Mouse (Mus musculus) C3H10T1/2 (cell line): ENCODE results near the gene Fam43a. TPM values are rescaled to one million over a fixed set of nuclear protein-coding genes. Genes with fewer than 3 reads are reported as not detected.

Experiments used
- polyA plus RNA-seq, 2 experiments: library from polyadenylated mRNA; unstranded; fragments of >200 nt; fragmentation: generic; extraction: Trizol; gene quantifications; one replicate each; pipeline ENCODE4 v1.2.1; 2012; ENCODE audit warnings: missing spikeins in 2 of 2

The Fam43a gene
- polyA plus RNA-seq, result 10 to 100 TPM in 1 of 2 experiments, 1 to 10 TPM in 1; 5.3 to 69.5 TPM

GRCm38 (mm10) chr16:30599491-30600268 is at the start of gene Fam43a:
Gene Fam43a, plus strand, starts transcription at chr16:30599723.

GRCm38 (mm10) chr16:30550748-30551192 is 48.8 kb upstream of the Fam43a start, which contains the start of gene Tmem44:
Gene Tmem44, minus strand, starts transcription at chr16:30550842.

DNA sequence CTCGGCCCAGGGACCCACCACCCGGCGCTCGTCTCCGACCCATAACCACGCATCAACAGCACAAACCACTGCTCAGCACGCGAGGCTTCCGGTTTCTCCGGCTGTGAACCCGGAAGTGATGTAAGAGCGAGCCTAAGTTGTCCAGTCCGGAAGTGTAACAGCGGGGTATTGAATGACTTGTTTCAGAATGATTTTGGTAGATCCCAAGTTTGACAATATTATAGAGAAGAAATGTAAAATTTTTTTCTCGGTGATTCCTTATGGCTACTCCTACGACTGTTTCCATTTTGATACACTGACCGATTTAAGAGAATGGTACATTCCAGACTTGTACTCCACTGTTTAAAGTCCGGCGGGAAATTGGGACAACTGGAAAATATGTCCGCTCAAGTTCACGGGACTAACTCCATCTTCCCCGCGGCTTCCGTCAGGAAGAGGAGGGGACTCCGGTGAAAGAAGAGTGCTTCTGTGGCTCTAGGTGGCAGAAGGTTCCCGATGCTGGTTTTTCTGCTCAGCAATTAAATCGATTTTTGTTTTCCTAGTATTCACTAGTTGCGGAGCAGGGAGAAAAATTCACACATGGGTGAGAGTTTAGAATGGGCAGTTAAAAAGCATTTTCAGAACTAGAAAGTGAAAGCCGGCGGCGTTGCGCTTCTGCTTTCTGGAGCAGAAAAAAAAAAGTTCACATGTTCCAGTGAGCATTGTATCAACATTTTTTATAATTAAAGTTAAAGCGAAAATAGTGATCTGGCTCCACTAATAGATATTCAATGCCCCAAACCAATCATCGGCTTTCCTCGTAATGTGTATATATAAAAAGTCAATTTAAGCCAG is 11.8 kb upstream of the Fam43a start, which contains the start of gene Lsg1:
Lsg1 (minus strand) TSS at position 99 of the 834 bp plus-strand sequence.

Other genes starting within 250 kb of the Fam43a start
- 10 to 100 TPM in 1 of 2 experiments, 1 to 10 TPM in 1; 1.4 to 20.7 TPM for gene Atp13a3, start 193.7 kb upstream of the Fam43a start, polyA plus RNA-seq
- 10 to 100 TPM in 1 of 2 experiments, under 1 TPM in 1; 0.26 to 29.0 TPM for gene Tmem44, start 48.9 kb upstream of the Fam43a start, polyA plus RNA-seq
- gene Lsg1, start 12.1 kb upstream of the Fam43a start, polyA plus RNA-seq, result 10 to 100 TPM in 1 of 2 experiments, 1 to 10 TPM in 1; 9.4 to 27.0 TPM